Mouse (Mus musculus) CH12.LX (cell line): ENCODE data around the gene Efna1. TPM values are rescaled to one million over a fixed set of nuclear protein-coding genes. Genes with fewer than 3 reads are reported as not detected.

Source experiments
- DNase-seq: peaks from one replicate; pipeline ENCODE4 v3.0.0-alpha.2; 2013; ENCODE audit errors: extremely low read depth
- H3K27ac ChIP-seq: 2 replicates; pipeline ENCODE4 v1.5.1; 2012; ENCODE audit warnings: low read depth, mild to moderate bottlenecking, control low read depth, moderate library complexity; ENCODE audit not compliant: insufficient read depth
- H3K27me3 ChIP-seq: replicated peaks from 2 replicates; pipeline ENCODE3; 2012; ENCODE audit warnings: inconsistent platforms
- H3K36me3 ChIP-seq, 2 experiments: replicated peaks in 1 of 2; 2 replicates each; pipeline versions ENCODE3 to v1.6.1; 2012; ENCODE audit warnings: inconsistent platforms in 1 of 2, low read length in 1 of 2, mild to moderate bottlenecking in 1 of 2, mixed read lengths in 1 of 2, moderate library complexity in 1 of 2; ENCODE audit not compliant: control insufficient read depth in 1 of 2, insufficient read depth in 1 of 2
- H3K4me1 ChIP-seq, 2 experiments: 2 replicates each; pipeline ENCODE4 v1.6.1; 2012; ENCODE audit warnings: inconsistent platforms in 1 of 2, moderate library complexity in 1 of 2; ENCODE audit not compliant: insufficient read depth in 2 of 2, control insufficient read depth in 1 of 2
- H3K4me2 ChIP-seq: 2 replicates; pipeline ENCODE4 v1.6.1; 2012; ENCODE audit warnings: low read depth, mild to moderate bottlenecking, control low read depth; ENCODE audit not compliant: poor library complexity, insufficient read depth, severe bottlenecking
- H3K4me3 ChIP-seq, 3 experiments: fragments of 150-350 bp in 1 of 3; sonication (generic) in 1 of 3; replicated peaks in 1 of 3; 2 replicates each; pipeline versions ENCODE3 to v1.5.1; 2011 to 2012; ENCODE audit warnings: low read depth in 2 of 3, low read length in 2 of 3, mild to moderate bottlenecking in 2 of 3, moderate library complexity in 2 of 3, control low read depth in 1 of 3, improper control_type of control experiment in 1 of 3, inconsistent platforms in 1 of 3, mixed read lengths in 1 of 3; ENCODE audit not compliant: poor library complexity in 1 of 3
- H3K79me2 ChIP-seq: replicated peaks from 2 replicates; pipeline ENCODE4 v1.6.1; 2012; ENCODE audit warnings: mild to moderate bottlenecking, moderate library complexity; ENCODE audit not compliant: control insufficient read depth, poor library complexity, insufficient read depth, severe bottlenecking; ENCODE audit errors: extremely low read depth
- H3K9ac ChIP-seq: 2 replicates; pipeline ENCODE4 v1.6.1; 2012; ENCODE audit warnings: low read depth, mild to moderate bottlenecking, control low read depth, moderate library complexity; ENCODE audit not compliant: insufficient read depth
- H3K9me3 ChIP-seq: replicated peaks from 2 replicates; pipeline ENCODE3; 2012; ENCODE audit warnings: low read length, inconsistent platforms, mixed read lengths
- BHLHE40 ChIP-seq: IDR thresholded peaks from 2 replicates; pipeline ENCODE4 v1.6.1; 2011; ENCODE audit warnings: mild to moderate bottlenecking, low read depth, low read length, improper control_type of control experiment
- CHD1 ChIP-seq: IDR thresholded peaks from 2 replicates; pipeline ENCODE4 v1.6.1; 2012; ENCODE audit warnings: low read depth, low read length, improper control_type of control experiment, inconsistent platforms
- CTCF ChIP-seq, 2 experiments: IDR thresholded peaks in 1 of 2; conservative IDR thresholded peaks in 1 of 2; 2 replicates each; pipeline ENCODE4 v1.5.1; 2011 to 2012; ENCODE audit warnings: low read depth in 2 of 2, low read length in 2 of 2, improper control_type of control experiment in 1 of 2, inconsistent platforms in 1 of 2, mild to moderate bottlenecking in 1 of 2, moderate library complexity in 1 of 2
- ELF1 ChIP-seq: IDR thresholded peaks from 2 replicates; pipeline ENCODE4 v1.6.1; 2014; ENCODE audit warnings: low read depth, mild to moderate bottlenecking, inconsistent platforms, low read length, improper control_type of control experiment
- EP300 ChIP-seq: IDR thresholded peaks from 2 replicates; pipeline ENCODE4 v1.6.1; 2011; ENCODE audit warnings: low read length, improper control_type of control experiment
- ETS1 ChIP-seq: conservative IDR thresholded peaks from 2 replicates; pipeline ENCODE4 v1.6.1; 2012; ENCODE audit warnings: low read depth, mild to moderate bottlenecking, inconsistent platforms, low read length, improper control_type of control experiment, moderate library complexity
- GABPA ChIP-seq: IDR thresholded peaks from 2 replicates; pipeline ENCODE4 v1.6.1; 2012; ENCODE audit warnings: low read depth, low read length, improper control_type of control experiment, inconsistent platforms; ENCODE audit not compliant: insufficient replicate concordance
- HCFC1 ChIP-seq: IDR thresholded peaks from 2 replicates; pipeline ENCODE4 v1.6.1; 2012; ENCODE audit warnings: low read depth, mild to moderate bottlenecking, inconsistent platforms, low read length, improper control_type of control experiment
- IRF4 ChIP-seq: IDR thresholded peaks from 2 replicates; pipeline ENCODE4 v1.6.1; 2014; ENCODE audit warnings: low read depth, mild to moderate bottlenecking, inconsistent platforms, low read length, improper control_type of control experiment
- JUN ChIP-seq: IDR thresholded peaks from 2 replicates; pipeline ENCODE4 v1.6.1; 2011; ENCODE audit warnings: low read depth, mild to moderate bottlenecking, low read length, improper control_type of control experiment, moderate library complexity; ENCODE audit not compliant: insufficient read depth
- JUND ChIP-seq: conservative IDR thresholded peaks from 2 replicates; pipeline ENCODE4 v1.6.1; 2011; ENCODE audit warnings: low read depth, low read length, improper control_type of control experiment
- MAFK ChIP-seq: IDR thresholded peaks from 2 replicates; pipeline ENCODE4 v1.6.1; 2011; ENCODE audit warnings: low read length, improper control_type of control experiment; ENCODE audit not compliant: insufficient replicate concordance
- MAX ChIP-seq: IDR thresholded peaks from 2 replicates; pipeline ENCODE4 v1.6.1; 2011; ENCODE audit warnings: low read length, improper control_type of control experiment
- MAZ ChIP-seq: IDR thresholded peaks from 2 replicates; pipeline ENCODE4 v1.6.1; 2012; ENCODE audit warnings: low read depth, mild to moderate bottlenecking, inconsistent platforms, low read length, improper control_type of control experiment, moderate library complexity
- MEF2A ChIP-seq: IDR thresholded peaks from 2 replicates; pipeline ENCODE4 v1.6.1; 2014; ENCODE audit warnings: low read depth, mild to moderate bottlenecking, inconsistent platforms, low read length, improper control_type of control experiment, borderline replicate concordance
- MXI1 ChIP-seq: IDR thresholded peaks from 2 replicates; pipeline ENCODE4 v1.6.1; 2011; ENCODE audit warnings: mild to moderate bottlenecking, low read depth, low read length, improper control_type of control experiment
- MYC ChIP-seq: IDR thresholded peaks from 2 replicates; pipeline ENCODE4 v1.6.1; 2011; ENCODE audit warnings: low read depth, mild to moderate bottlenecking, improper control_type of control experiment, low read length
- NELFE ChIP-seq: IDR thresholded peaks from 2 replicates; pipeline ENCODE4 v1.6.1; 2011; ENCODE audit warnings: low read depth, low read length, improper control_type of control experiment
- NRF1 ChIP-seq: IDR thresholded peaks from 2 replicates; pipeline ENCODE4 v1.6.1; 2014; ENCODE audit warnings: low read depth, mild to moderate bottlenecking, inconsistent platforms, low read length, improper control_type of control experiment, moderate library complexity
- PAX5 ChIP-seq: IDR thresholded peaks from 2 replicates; pipeline ENCODE4 v1.6.1; 2012; ENCODE audit warnings: low read length, inconsistent platforms, mixed read lengths
- POLR2AphosphoS2 ChIP-seq: IDR thresholded peaks from 2 replicates; pipeline ENCODE4 v1.6.1; 2011; ENCODE audit warnings: low read depth, low read length, improper control_type of control experiment
- RCOR1 ChIP-seq: conservative IDR thresholded peaks from 2 replicates; pipeline ENCODE4 v1.6.1; 2012; ENCODE audit warnings: low read depth, mild to moderate bottlenecking, inconsistent platforms, low read length, improper control_type of control experiment
- SIN3A ChIP-seq: IDR thresholded peaks from 2 replicates; pipeline ENCODE4 v1.6.1; 2012; ENCODE audit warnings: low read length, improper control_type of control experiment, inconsistent platforms
- TCF12 ChIP-seq: IDR thresholded peaks from 2 replicates; pipeline ENCODE4 v1.6.1; 2014; ENCODE audit warnings: low read depth, mild to moderate bottlenecking, inconsistent platforms, low read length, improper control_type of control experiment
- USF1 ChIP-seq: IDR thresholded peaks from 2 replicates; pipeline ENCODE4 v1.6.1; 2014; ENCODE audit warnings: low read depth, mild to moderate bottlenecking, inconsistent platforms, low read length, improper control_type of control experiment
- USF2 ChIP-seq: conservative IDR thresholded peaks from 2 replicates; pipeline ENCODE4 v1.6.1; 2011; ENCODE audit warnings: low read depth, low read length, improper control_type of control experiment
- ZC3H11A ChIP-seq: IDR thresholded peaks from 2 replicates; pipeline ENCODE4 v1.6.1; 2012; ENCODE audit warnings: low read depth, mild to moderate bottlenecking, inconsistent platforms, low read length, improper control_type of control experiment
- ZKSCAN1 ChIP-seq: IDR thresholded peaks from 2 replicates; pipeline ENCODE4 v1.6.1; 2012; ENCODE audit warnings: low read depth, inconsistent platforms, low read length, improper control_type of control experiment, borderline replicate concordance
- ZMIZ1 ChIP-seq: IDR thresholded peaks from 2 replicates; pipeline ENCODE4 v1.6.1; 2012; ENCODE audit warnings: low read depth, mild to moderate bottlenecking, inconsistent platforms, low read length, improper control_type of control experiment
- ZNF384 ChIP-seq: IDR thresholded peaks from 2 replicates; pipeline ENCODE4 v1.6.1; 2012; ENCODE audit warnings: low read depth, low read length, improper control_type of control experiment, inconsistent platforms
- dilution Hi-C: fragments of 300-500 bp; cut with MboI; formaldehyde crosslinking; loops from 2 replicates; pipeline ENCODE4 v1.14.3; 2020; ENCODE audit warnings: low sequenced_read_pairs; ENCODE audit not compliant: extremely low pct_unique_long_range_greater_than_20kb, extremely low pct_ligation_motif_present
- in situ Hi-C: fragments of 300-500 bp; cut with MboI; formaldehyde crosslinking; loops from 3 replicates; pipeline ENCODE4 v1.14.3; 2019; ENCODE audit warnings: low sequenced_read_pairs, low pct_ligation_motif_present, low pct_unique_long_range_greater_than_20kb, mixed read lengths
- polyA plus RNA-seq: library from polyadenylated mRNA; unstranded; fragments of >175 nt; gene quantifications from 2 replicates; pipeline ENCODE4 v1.2.1, GENCODE M21; 2012; ENCODE audit warnings: low read depth; ENCODE audit not compliant: insufficient read length
- total RNA-seq, 2 experiments: library from RNA; depleted of rRNA; stranded (reverse); fragments of 300-350 nt in 1 of 2; fragments of >200 nt in 1 of 2; gene quantifications; 2 replicates each; pipeline ENCODE4 v1.2.3; 2012 to 2014

The Efna1 gene
- total and polyA plus RNA-seq, 3 experiments = 0.70 to 0.93 (median 0.71) TPM

DNA sequence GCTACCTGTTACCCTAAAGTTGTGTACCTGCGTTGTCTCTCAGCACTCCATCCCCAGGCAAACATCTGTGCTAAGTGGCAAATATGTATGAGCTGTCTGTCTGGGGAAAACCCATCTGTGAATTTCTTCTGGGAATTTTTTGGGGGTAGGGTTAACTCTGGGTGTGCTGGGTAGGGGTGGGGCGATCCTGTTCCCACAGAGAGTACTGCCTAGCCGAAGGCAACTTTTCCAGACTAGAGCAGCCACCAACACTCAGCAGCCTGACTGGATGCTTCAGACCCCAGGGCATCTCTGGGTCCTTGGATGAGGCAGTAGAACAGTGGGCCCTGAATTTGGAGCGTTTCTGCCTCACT, 1.3 kb upstream of the Efna1 start:
- in situ Hi-C loops = no loop called here
- dilution Hi-C loops = no loop called here
- DNase-seq = no peak
- no peak overlapping the region for H3K27ac ChIP-seq
- TF ChIP-seq EP300 (no peak), GABPA (no peak), HCFC1 (no peak), POLR2AphosphoS2 (no peak), ZC3H11A (no peak), MXI1 (no peak), BHLHE40 (no peak), TCF12 (no peak), ZKSCAN1 (no peak), NELFE (no peak)
- H3K27me3 ChIP-seq = peaks cover 7% of the 10 kb centered on the region
- no peaks in the 10 kb centered on the region for H3K36me3 ChIP-seq
- no peak overlapping the region for H3K4me2 ChIP-seq
- no peak overlapping the region for H3K4me3 ChIP-seq
- no peaks in the 10 kb centered on the region for H3K79me2 ChIP-seq
- H3K4me1 ChIP-seq = peaks cover 20 to 39% of the 10 kb centered on the region in 2 experiments
- H3K9me3 ChIP-seq = no peaks in the 10 kb centered on the region
- H3K9ac ChIP-seq = no peak overlapping the region

DNA sequence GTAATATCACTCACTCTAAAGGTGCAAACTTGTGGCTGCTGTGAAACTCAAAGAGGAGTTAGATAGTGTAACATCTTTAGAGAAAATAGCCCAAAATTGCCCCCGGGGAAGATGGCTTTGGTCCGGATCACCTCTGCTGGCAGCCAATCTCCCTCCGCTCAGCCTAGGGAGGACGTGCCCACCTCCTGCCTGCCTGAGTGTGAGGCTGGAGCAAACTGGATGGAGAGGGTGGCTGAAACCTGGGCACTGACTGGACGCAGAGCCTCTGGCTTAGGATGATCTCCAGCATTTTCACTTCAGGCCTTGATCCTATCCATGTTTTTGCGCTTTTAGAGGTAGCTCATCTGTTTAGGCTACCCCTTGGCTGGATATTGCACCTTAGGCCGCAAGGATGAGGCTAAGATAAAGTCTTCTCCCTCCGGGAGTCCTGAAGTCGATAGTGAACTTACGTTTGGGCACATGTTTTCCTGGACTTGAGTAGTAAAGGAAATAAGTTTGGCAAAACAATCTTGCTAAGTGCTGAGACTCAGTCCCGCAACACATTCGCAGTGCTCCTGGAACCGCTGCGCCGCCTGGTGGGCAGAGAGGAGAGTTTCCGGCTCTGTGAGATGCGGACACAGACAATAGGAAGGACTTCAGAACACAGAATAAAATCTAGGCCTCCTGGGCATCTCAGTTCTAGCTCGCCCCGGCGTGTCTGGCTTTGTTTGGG, 793 bp upstream of the Efna1 start:
- Histone ChIP-seq H3K79me2 (no peaks in the 10 kb centered on the region), H3K9me3 (no peaks in the 10 kb centered on the region), H3K9ac (no peak overlapping the region), H3K4me2 (no peak overlapping the region), H3K36me3 (no peaks in the 10 kb centered on the region), H3K4me3 (no peak overlapping the region), H3K27ac (no peak overlapping the region), H3K4me1 (peaks cover 20 to 38% of the 10 kb centered on the region in 2 experiments), H3K27me3 (peaks cover 7% of the 10 kb centered on the region)
- in situ Hi-C loops (no loop called here), dilution Hi-C loops (no loop called here)
- DNase-seq = peak; percentile 82
- no peak for TF ChIP-seq NRF1
- peak; percentile 96 for TF ChIP-seq CTCF (conservative IDR thresholded peaks at IDR 0.05 in 1 of 2, IDR thresholded peaks at IDR 0.05 in 1 of 2; ENCODE audit: low read depth in 2 of 2, low read length in 2 of 2)
- peak; percentile 51; the same call in 1 of the 2 replicates for TF ChIP-seq SIN3A
- no peak for TF ChIP-seq JUN
- TF ChIP-seq ZC3H11A = peak; percentile 74
- peak; percentile 21; the same call in 1 of the 2 replicates for TF ChIP-seq MXI1
- TF ChIP-seq CHD1 = no peak
- TF ChIP-seq JUND = no peak
- TF ChIP-seq GABPA = no peak
- TF ChIP-seq NELFE = no peak; the same call in 1 of the 2 replicates
- TF ChIP-seq ZMIZ1 = no peak
- peak; percentile 66; the same call in 1 of the 2 replicates for TF ChIP-seq ELF1
- TF ChIP-seq HCFC1 = peak; percentile 39
- no peak for TF ChIP-seq PAX5
- no peak; the same call in 1 of the 2 replicates for TF ChIP-seq MAX
- TF ChIP-seq ZKSCAN1 = no peak
- no peak for TF ChIP-seq ETS1
- TF ChIP-seq RCOR1 = no peak
- TF ChIP-seq MEF2A = peak; percentile 12; the same call in 1 of the 2 replicates
- no peak; the same call in 1 of the 2 replicates for TF ChIP-seq IRF4
- TF ChIP-seq USF1 = no peak
- TF ChIP-seq USF2 = no peak
- no peak for TF ChIP-seq ZNF384
- TF ChIP-seq MAZ = peak; percentile 49; the same call in 1 of the 2 replicates
- no peak for TF ChIP-seq TCF12
- no peak for TF ChIP-seq MAFK
- no peak for TF ChIP-seq MYC
